Mouse (Mus musculus) left cerebral cortex, adult 9 months (tissue): ENCODE data around the gene Denr.

Experiments
- DNase-seq, 2 experiments: peaks; one replicate each; pipeline ENCODE4 v3.0.0; 2022; ENCODE audit warnings: low spot score in 2 of 2

Gene Denr

DNA sequence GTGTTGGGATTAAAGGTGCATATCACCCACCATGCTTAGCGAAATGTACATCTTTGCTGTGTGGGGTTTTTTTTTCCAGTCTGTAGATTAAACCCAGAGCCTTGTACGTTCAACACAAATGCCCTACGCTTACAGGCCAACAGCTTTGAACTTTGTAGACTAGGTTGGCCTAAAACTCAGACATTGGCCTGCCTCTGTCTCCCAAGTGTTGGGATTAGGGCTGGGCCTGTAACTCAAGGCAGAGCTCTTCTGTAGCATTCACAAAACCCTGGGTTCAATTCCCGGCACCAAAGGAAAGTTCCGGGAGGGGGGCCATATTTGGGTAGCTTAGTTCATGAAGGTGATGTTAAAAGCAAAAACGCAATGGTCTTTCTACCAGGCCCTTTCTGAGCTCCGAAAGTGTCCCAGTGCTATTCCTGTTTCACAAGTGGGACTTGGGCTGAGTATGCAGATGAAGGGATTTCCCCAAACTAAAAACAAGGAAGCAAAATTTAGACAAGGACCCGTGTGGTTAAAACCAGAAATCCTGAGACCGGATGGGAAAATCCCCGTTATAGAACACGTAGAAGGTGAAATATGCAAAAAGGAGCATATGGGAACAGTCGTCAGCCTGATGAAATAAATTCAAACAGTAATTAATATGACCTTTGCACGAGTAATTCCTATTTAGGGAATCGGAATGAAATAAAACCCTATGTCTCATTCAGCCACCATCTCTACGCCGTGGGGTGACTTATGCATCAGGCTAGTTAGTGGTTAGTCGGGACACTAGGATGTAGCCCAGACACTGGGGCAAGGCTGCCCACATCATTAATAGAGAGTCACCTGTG lies 614 bp upstream of the Denr start:
- no peak for DNase-seq

DNA sequence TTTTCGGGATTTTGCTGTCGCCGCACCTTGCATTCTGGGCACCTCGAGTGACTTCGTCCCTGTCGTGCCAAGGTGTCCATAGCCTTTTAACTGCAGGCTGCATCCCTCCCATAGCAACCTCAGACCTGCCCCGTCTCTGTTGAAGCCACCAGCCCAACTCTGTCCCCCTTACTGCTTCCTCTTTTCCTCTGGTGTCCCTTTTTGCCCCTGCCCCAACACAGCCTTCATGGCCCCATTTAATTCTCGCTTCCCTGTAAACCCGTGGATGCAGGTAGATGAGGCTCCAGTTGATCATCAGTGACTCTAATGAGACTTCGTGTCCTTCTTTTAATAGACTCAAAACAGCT lies 629 bp downstream of the Denr start:
- no peak for DNase-seq

DNA sequence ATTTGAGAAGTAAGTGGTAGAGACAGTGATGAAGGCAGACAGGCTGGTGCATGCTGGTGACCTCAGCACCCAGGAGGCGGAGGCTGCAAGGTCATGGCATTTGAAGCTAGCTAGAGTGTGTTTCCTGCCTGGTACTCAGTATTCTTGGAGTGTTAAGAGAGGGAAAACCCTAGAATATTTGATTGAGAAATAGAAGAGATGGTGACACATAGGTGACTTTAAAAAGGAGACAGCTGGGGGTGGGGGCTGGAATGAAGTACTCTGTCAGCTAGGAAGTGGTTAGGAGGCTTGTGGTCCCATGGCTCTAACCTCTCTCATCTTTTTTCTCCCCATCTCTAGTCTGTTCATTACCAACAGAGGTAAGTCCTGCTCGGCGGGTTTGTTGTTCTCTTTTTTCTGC lies 7.9 kb downstream of the Denr start:
- DNase-seq = no peak

DNA sequence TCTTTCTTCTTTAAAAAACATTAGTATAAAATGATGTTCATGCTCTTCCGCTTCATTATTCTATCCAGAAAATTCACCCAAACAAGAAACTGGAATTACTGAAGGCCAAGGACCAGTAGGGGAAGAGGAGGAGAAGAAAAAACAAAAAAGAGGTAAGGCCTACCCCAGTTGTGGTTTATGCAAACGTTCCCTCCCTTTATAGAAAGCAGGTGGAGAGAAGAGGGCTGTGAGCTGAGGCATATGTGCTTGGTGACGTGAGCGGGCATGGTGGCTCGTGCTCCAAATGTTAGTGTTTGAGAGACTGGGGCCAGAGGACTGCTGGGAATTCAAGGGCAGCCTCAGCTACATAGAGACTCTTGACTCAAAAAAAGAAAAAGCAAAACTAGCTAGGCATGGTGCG lies 15.1 kb downstream of the Denr start:
- no peak for DNase-seq

DNA sequence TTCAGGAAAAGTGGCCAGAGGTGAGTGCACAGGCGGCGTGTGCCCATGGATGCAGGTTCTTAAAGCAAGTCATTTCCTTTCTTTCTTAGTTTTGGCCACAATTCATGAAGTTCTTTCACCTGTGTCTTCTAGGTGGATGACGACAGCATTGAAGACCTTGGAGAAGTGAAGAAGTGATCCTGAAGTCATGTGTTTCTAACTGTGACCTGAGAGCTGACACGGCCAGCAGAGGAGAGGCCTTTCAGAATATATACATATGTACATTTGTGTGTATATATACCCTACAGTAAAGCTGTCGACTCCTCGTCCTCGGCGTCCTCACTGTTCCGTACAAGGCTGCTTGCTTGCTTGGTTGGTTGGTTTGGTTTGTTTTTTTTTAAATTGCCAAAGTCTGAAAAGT lies 20.1 kb downstream of the Denr start, which contains the start of gene Gm43518:
Gm43518 (plus strand) TSS at position 301 of the 400 bp plus-strand sequence.
- no peak for DNase-seq

DNA sequence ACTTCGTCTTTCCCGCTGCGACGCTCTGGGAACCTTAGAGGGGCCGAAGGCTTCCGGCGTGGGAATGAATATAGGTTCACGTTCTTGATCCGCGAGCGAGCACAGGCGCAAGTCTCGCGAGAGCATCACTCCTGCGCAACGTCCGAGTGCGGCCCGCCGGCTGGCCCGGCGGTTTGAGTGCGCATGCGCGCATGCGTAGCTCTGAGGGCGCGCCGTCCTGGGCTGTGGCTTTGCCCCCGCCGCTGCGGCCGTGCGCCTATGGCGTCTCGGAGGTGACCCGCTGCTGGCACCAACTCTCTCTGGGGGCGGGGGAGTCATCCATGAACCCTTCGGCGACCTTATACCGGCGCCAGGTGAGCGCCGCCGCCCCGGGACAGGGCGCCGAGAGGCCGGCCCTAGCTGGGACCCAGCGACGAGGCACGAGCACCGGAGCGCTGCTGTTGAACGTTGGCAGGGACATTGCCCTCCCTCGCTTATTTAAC lies 23.6 kb downstream of the Denr start, which contains the start of gene Ccdc62:
Ccdc62 (plus strand) TSS at position 172 of the 482 bp plus-strand sequence.
- DNase-seq = peak; percentile 68 to 91

DNA sequence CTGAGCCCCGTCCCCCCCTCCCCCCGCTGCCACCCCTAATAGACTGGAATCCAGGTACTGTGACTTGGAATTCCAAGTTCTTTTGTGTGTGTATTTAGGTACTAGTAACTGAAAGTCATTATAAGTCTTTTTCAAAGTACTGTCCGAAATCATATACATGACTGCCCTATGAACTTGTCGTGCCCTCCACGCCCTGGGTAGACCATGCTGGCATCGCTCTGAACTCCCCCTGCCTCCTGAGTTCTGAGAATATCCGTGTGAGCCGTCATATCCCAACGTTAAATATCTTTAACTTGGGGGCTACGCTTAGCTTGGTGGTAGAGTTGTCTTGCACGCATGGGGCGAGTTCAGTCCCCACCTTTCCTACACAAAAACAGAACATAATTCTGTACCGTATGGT lies 24.2 kb downstream of the Denr start:
- DNase-seq = no peak

DNA sequence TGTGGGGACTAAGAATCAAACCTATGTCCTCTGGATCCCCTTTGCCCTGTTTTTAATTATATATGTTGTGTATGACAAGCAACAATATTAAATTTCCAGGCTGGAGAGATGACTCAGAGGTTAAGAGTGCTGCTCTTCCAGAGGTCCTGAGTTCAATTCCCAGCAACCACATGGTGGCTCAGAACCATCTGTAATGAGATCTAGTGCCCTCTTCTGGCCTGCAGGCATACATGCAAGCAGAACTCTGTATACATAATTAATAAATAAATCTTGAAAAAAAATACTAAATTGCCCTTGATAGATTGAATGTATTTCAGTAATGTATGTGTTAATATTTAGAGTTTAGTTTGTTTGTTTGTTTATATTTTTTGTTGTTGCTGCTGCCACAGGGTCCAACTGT lies 26.0 kb downstream of the Denr start:
- no peak for DNase-seq

DNA sequence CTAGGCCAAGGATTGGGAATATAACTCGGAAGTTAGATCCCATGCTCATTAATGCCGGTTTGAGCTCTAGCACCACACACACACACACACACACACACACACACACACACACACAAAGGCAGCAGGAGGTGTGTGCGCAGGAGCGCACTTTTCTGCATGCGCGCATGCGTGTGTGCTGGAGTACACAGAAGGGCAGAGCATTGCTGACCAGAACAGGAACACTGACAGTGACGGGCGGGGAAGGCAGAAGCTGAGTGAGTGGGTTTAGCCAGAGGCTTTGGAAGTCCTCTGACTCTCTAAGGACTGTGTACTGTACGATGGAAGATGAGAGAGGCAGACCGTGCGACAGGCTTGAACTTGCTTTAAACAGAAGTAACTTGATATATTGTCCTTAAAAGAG lies 26.6 kb downstream of the Denr start:
- DNase-seq = no peak

DNA sequence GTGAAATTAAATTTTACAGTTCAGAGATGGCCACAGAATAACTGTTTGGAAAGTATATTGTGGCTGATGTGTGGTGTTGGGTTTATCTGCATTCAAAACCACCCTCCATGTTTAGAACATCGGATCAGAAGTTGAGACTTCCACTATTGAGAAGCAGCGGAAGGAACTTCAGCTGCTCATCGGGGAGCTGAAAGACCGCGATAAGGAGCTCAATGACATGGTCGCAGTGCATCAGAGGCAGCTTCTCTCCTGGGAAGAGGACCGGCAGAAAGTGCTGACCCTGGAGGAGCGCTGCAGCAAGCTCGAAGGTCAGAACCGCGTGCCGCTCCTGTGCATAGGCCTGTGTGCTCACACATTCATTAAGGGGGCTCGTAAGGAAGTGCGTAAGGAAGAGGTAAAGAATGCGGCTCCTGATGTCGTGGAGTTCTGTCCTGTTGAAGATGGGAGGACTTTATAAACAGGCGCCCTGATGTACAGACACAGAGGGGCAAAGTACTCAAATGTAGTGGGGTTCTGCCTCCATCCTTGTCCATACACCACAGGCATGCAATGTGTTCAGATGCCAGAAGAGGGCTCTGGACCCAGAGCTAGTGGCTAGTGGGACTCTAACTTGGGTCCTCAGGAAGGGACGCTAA lies 27.1 kb downstream of the Denr start:
- DNase-seq = no peak

DNA sequence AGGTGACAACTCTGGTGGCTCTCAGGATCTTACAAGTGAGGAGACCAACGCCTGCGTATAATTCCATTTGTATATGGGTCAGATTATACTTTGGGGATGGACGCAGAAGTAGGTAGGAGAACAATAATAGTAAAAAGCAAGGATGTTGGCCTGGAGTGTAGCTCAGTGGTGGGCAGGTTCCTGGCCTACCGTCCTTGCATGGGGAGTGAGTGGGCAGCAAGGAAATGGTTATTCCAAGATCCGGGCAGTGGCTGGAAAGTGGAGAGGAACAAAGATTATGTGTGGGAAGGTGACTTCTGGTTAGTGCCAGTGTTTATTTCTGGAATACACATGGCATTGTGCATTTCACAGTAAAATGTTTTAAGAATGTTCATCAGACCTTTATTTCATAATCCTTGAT lies 29.0 kb downstream of the Denr start:
- no peak for DNase-seq

DNA sequence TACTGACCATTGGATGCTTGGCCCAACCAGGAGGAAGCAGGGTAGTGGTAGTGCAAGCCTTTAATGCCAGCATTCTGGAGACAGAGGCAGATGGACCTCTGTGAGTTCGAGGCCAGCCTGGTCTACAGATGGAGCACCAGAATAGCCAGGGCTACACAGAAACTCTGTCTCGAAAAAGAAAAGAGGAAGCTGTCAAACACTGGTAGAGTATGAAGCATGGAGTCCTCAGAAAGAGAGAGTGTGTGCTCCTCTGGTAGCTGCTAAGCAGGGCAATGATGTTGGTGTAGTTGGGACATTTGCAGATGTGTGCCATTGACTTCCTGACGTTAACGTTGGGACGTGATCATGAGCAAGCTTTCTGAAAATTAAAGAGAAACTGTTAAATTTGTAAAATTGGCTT lies 31.5 kb downstream of the Denr start:
- DNase-seq = no peak

DNA sequence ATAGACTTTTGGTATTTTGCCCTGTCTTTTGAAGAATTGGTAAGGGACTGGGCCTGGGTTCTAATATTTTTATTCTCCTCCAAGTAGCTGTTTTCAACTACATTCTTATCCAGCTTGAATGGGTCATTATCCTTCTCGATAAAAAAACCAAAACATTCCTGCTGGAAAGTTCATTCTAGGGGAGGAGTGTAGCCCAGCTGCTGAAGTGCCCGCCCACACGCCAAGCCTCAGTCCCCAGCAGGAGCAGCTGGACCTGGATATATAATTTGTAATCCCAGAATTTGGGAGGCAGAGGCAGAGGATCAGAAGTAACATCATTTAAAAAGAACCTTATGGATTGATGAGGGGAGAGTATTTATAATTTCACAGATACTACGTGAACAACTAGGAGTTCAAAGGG lies 39.6 kb downstream of the Denr start:
- DNase-seq = no peak

DNA sequence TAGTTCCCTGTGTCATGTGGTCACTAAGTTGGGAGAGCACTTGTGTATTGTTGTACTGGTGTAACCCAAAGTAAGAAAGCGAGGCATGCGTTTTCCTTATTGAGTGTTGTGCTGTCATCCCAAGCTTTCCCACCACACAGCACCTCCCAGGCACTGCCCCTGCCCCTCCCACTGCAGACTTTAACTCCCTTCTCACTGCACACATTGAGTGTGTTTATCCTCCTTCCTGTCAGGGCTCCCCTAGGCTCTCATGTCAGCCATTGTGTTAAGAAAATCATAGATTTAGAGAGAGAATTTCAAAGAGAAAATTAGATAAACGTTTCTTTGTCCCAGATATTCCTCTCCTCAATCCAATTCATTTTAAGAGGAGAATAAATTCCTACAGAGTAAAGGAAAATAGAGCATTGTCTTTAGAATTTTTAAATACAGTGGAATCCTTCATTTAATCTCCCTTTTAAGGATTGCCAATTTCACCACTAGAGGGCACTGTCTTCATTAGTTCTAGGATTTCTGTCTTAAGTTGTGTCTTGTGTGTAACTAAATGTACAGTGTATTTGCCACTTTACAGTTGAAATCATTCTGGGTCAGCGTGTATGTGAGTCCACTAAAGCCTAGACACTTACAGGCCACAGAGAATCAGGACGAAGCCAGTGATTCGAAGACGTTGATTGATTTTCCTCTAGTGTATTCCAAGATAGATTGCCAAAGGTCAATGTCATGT lies 40.2 kb downstream of the Denr start:
- DNase-seq = peak in 1 of 2 experiments; percentile 33

DNA sequence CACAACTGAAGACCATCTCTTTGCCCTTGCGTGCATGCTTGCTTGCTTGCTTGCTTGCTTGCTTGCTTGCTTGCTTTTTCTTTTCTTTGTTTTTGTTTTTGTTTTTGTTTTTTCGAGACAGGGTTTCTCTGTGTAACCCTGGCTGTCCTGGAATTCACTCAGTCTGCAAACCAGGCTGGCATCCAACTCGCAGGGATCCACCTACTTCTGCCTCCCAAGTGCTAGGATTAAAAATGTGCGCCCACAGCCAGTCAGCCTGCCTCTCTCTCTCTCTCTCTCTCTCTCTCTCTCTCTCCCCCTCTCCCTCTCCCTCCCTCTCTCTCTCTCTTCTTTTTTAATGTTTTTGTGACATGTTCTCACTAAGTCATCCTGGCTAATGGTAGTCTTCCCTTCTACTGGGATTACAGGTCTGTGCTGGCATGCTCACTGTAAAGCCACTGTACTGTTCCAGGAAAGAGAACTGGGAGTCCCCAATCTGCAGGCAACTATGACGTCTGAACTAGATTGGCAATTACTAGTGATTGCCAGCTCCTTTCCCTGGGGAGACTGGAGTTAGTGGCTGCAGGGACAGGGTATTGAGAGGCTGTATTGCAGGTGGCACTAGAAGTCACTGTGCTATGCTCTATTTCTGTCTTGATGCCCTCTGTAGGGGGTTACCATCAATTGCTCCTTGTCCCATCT lies 45.5 kb downstream of the Denr start:
- peak in 1 of 2 experiments; percentile 46 for DNase-seq

DNA sequence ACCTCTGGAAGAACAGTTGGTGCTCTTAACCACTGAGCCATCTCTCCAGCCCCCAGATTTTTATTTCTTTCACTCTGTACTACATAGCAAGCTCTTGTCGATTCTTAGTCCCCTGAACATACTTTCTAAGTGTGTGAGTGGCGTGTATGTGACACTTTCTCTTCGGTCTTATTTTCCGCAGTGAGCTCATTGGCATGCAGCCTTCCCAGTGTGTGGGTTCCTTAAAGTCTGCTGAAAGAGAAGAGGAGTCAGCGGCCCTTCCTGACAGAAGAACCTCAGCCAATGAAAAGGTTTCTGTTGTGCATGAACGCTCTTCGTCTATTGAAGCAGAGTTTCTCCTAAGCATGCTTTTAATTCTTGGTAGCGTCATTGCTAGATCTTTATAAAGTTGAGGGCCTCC lies 50.2 kb downstream of the Denr start:
- no peak for DNase-seq

DNA sequence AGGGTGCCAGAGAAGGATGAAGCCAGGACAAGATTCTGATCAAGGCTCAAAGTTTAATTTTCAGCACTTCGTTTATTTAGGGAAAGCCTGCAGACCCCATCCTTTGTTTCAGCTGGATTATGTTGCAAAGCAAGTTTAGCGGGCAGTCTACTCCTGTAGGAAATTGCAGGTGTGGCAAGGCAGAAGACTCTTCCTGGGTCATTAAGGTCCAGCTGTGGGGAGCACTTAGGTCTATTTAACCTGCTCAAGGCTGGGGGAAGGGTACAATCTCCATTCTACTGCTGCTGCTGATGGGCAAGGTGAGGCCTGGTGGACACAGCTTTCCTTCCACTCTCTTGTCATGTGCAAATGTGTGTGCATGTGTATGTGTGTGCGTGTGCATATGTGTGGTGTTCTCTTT lies 52.0 kb downstream of the Denr start:
- no peak for DNase-seq

DNA sequence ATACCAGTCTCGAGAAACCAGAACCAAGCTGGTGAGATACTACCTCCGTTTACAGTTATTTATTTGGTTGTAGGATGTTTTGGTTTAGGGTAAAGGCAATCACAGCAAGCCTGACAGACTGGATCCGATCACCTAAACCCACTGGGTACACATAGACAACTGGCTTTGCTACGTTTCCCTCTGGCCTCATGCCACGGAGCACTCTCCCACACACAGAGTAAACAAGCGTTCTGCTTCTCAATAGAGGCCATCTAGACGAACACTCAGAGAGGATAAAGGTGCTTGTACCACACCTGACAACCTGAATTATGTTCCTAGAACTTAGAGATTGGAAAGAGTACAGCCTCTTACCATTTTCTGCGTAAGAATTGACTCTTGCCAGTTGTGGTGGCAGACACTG lies 53.2 kb downstream of the Denr start:
- no peak for DNase-seq

DNA sequence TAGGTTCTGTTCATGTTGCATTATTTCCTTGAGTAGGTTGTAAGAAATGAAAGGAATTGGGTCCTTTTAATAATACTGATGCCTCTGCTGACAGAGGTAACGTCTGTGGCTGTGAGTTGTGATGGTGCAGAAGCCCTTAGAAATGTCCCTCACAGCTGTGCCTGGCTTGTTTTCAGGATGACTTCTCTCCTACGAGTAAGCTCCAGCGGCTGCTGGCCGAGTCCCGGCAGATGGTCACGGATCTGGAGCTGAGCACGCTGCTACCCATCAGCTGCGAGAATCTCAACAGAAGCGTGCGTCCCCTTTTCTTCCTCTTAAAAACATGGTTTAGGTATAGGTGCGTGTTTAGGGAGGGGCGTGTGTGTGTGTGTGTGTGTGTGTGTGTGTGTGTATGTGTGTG lies 54.1 kb downstream of the Denr start:
- no peak for DNase-seq

DNA sequence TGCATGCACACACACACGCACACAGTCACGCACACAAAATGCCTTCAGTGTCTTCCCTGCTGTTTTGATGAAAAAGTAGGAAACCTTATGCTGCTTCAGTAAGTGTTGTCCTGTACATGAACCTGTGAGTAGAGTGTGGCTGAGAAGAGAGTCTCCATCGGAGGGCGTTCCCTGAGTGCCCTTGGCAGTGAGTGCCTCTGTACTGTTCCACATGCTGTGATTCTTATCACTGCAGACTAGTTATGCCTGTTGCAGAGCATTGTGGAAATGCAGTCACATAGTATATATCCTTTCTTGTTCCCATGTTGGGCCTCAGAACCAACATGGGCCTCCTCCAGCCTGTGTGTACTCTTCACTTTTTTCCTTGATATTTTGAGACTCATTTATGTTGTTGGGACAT lies 57.2 kb downstream of the Denr start:
- no peak for DNase-seq

DNA sequence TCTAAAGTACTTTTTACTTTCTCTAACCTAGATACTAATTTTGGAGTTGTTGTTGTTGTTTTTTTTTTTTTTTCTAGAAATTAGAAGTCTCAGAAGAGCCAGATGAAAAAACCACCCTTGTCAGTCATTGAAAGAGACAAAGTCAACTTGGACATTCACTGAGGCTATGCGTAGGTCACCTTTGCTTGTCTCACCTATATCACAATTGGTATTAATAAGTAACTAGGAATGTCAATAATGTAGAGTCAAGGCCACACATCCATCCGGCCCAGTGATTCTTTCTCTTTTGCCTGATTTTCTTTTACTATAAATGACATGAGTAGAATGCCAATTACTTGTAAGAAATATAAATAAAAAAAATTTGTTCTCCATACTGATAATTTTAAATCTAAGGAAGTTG lies 59.8 kb downstream of the Denr start:
- DNase-seq = no peak

DNA sequence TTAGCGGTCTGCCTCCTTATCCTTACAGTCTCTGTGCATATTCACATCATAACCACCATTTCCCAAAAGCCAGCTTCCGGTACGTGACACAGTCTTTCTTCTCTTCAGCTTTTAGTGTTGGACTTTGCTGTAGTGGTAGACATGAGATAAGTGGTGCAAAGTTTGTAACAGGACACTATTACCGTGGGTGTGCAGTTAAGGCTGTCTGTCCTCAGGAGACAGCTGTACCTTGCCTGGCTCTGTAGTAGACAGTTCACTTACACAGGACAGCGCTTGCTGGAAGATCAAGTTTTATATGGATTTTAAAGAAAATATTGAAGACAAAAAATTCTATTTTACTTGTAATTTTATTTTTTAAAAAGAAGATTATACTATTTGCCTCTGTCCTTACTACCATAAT lies 61.5 kb downstream of the Denr start:
- no peak for DNase-seq
